In the genomic region with DNA sequence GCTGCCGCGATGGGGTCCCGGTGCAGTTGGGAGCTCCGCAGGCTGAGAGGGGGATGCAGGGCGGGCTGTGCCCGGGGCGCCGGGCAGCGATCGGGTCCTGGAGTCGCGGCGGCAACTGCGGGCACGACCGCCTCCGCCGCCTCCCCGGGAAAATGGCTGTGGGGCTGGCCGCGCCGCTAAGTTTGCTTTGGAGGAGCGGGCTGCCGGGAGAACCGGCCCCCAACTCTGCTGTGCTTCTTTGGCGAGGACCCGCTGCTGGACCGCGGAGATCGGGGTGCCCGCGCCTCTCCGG, we compare ENCODE assay signal across 8 mouse cellular contexts. TPM values are rescaled to one million over a fixed set of nuclear protein-coding genes. Genes with fewer than 3 reads are reported as not detected.
DNase-seq lines count a peak whose midpoint lies in the region; ATAC-seq and TF ChIP-seq lines count a peak whose summit lies in the region.

No protein-coding gene starts in this region.

- H3K36me3 ChIP-seq in heart, embryonic 16.5 days (ENCODE audit: control insufficient read depth, insufficient read depth), result peaks cover 17% of the 10 kb centered on the region
- H3K36me3 ChIP-seq in ES-E14 (ENCODE audit: control insufficient read depth, insufficient read depth, low read length, poor library complexity, severe bottlenecking), result peaks cover 12% of the 10 kb centered on the region
- peaks cover 30% of the 10 kb centered on the region for H3K36me3 ChIP-seq in forebrain, embryonic 14.5 days (ENCODE audit: control insufficient read depth, insufficient read depth, low read length)
- peaks cover 33% of the 10 kb centered on the region for H3K36me3 ChIP-seq in liver, postnatal 0 days (replicated peaks; ENCODE audit: insufficient read depth, low read length)

- peak overlapping the region; percentile 83 for H3K4me2 ChIP-seq in heart, embryonic 16.5 days (ENCODE audit: low read depth, low read length)
- peak overlapping the region; percentile 78 for H3K4me2 ChIP-seq in forebrain, embryonic 14.5 days (ENCODE audit: low read length)
- H3K4me2 ChIP-seq in liver, postnatal 0 days (ENCODE audit: low read depth, low read length), result peak overlapping the region; percentile 87

- H3K9me3 ChIP-seq in heart, embryonic 16.5 days (replicated peaks; ENCODE audit: control insufficient read depth, low read length), result no peaks in the 10 kb centered on the region
- no peaks in the 10 kb centered on the region for H3K9me3 ChIP-seq in ES-E14 (ENCODE audit: control insufficient read depth, insufficient read depth, low read depth, low read length)
- H3K9me3 ChIP-seq in forebrain, embryonic 14.5 days (replicated peaks; ENCODE audit: control insufficient read depth, low read length), result no peaks in the 10 kb centered on the region
- H3K9me3 ChIP-seq in liver, postnatal 0 days (ENCODE audit: low read length), result no peaks in the 10 kb centered on the region

- no peak for TF ChIP-seq EP300 in liver, postnatal 0 days (IDR thresholded peaks at IDR 0.05; ENCODE audit: low read depth)

- peak overlapping the region; percentile 95 for H3K27ac ChIP-seq in heart, embryonic 16.5 days (ENCODE audit: low read length)
- H3K27ac ChIP-seq in ES-E14 (ENCODE audit: insufficient read depth, low read depth, low read length, poor library complexity, severe bottlenecking), result peak overlapping the region; percentile 85
- peak overlapping the region; percentile 91 for H3K27ac ChIP-seq in forebrain, embryonic 14.5 days (ENCODE audit: low read depth, low read length)
- H3K27ac ChIP-seq in liver, postnatal 0 days (ENCODE audit: low read depth), result peak overlapping the region; percentile 97

- ATAC-seq in heart, embryonic 16.5 days (replicated peaks; ENCODE audit: extremely low read depth, insufficient read depth, low FRiP score), result no peak
- no peak for ATAC-seq in forebrain, embryonic 14.5 days
- no peak; the same call in 1 of the 2 replicates for ATAC-seq in liver, postnatal 0 days

- H3K27me3 ChIP-seq in heart, embryonic 16.5 days (ENCODE audit: control insufficient read depth, insufficient read depth, low read length), result no peaks in the 10 kb centered on the region
- H3K27me3 ChIP-seq in forebrain, embryonic 14.5 days (replicated peaks; ENCODE audit: control insufficient read depth, insufficient read depth, low read length), result no peaks in the 10 kb centered on the region
- H3K27me3 ChIP-seq in liver, postnatal 0 days (ENCODE audit: insufficient read depth, low read length), result no peaks in the 10 kb centered on the region

- in situ Hi-C loops in ES-E14 (cut with MboI; ENCODE audit: low sequenced_read_pairs in 2 of 2, unreplicated experiment in 2 of 2), result no loop called here

- DNase-seq in heart, adult 8-10 months (ENCODE audit: low spot score), result no peak
- no peak for DNase-seq in ES-E14 (ENCODE audit: low read depth, low spot score)
- no peak for DNase-seq in forebrain, embryonic 14.5 days (ENCODE audit: low spot score)
- no peak for DNase-seq in liver, postnatal 0 days
- DNase-seq in right cerebral cortex, adult 2 months (ENCODE audit: low spot score in 2 of 2), result no peak
- DNase-seq in adrenal gland, postnatal 36 days, result no peak
- DNase-seq in gastrocnemius, postnatal 10 days, result no peak

- peak overlapping the region; percentile 90 for H3K9ac ChIP-seq in heart, embryonic 16.5 days (ENCODE audit: low read length)
- H3K9ac ChIP-seq in ES-E14 (ENCODE audit: insufficient read depth, low read depth, low read length, poor library complexity, severe bottlenecking), result peak overlapping the region; percentile 92
- peak overlapping the region; percentile 82 for H3K9ac ChIP-seq in forebrain, embryonic 14.5 days (ENCODE audit: low read length)
- H3K9ac ChIP-seq in liver, postnatal 0 days (replicated peaks), result peak overlapping the region; percentile 99

- H3K4me1 ChIP-seq in heart, embryonic 16.5 days (ENCODE audit: control insufficient read depth, insufficient read depth, low read length), result peaks cover 27% of the 10 kb centered on the region
- 0 out of 4 replicates have a peak, but pooled peaks cover 1 to 3% of the 10 kb centered on the region in 2 experiments for H3K4me1 ChIP-seq in ES-E14 (ENCODE audit: control insufficient read depth in 2 of 2, insufficient read depth in 2 of 2, low read length in 2 of 2, poor library complexity in 1 of 2)
- peaks cover 19% of the 10 kb centered on the region for H3K4me1 ChIP-seq in forebrain, embryonic 14.5 days (ENCODE audit: control insufficient read depth, insufficient read depth, low read length)
- peaks cover 15% of the 10 kb centered on the region for H3K4me1 ChIP-seq in liver, postnatal 0 days (ENCODE audit: insufficient read depth)

- no peak for TF ChIP-seq CTCF in liver, postnatal 0 days (IDR thresholded peaks at IDR 0.05; ENCODE audit: low read depth)

- H3K4me3 ChIP-seq in heart, embryonic 16.5 days (ENCODE audit: low read length), result peak overlapping the region; percentile 72
- H3K4me3 ChIP-seq in ES-E14 (ENCODE audit: insufficient read depth in 1 of 2, low read depth in 1 of 2, low read length in 2 of 2, poor library complexity in 1 of 2, severe bottlenecking in 1 of 2), result peak overlapping the region; percentile 87 to 92
- peak overlapping the region; percentile 74 for H3K4me3 ChIP-seq in forebrain, embryonic 14.5 days (ENCODE audit: low read depth, low read length)
- peak overlapping the region; percentile 100 for H3K4me3 ChIP-seq in liver, postnatal 0 days (ENCODE audit: low read depth, low read length)

- WGBS in heart, embryonic 16.5 days, result under 1% methylated on average over 31 of the region's 33 CpGs
- 0% methylated on average over 22 of the region's 33 CpGs for WGBS in forebrain, embryonic 14.5 days
- WGBS in liver, postnatal 0 days (ENCODE audit: insufficient replicate concordance), result 0% methylated on average over 25 of the region's 33 CpGs

TF ChIP-seq in ES-E14, 5 proteins besides CTCF, POLR2A, EP300 and RAD21:
- TF ChIP-seq ZNF384 (IDR thresholded peaks at IDR 0.05; ENCODE audit: low read depth, low read length) (no peak), ZC3H11A (IDR thresholded peaks at IDR 0.05; ENCODE audit: borderline replicate concordance, low read depth, low read length) (no peak), MAFK (IDR thresholded peaks at IDR 0.05; ENCODE audit: insufficient read depth, low read depth, low read length) (no peak), CHD2 (IDR thresholded peaks at IDR 0.05; ENCODE audit: low read depth, low read length) (no peak), HCFC1 (IDR thresholded peaks at IDR 0.05; ENCODE audit: borderline replicate concordance, insufficient read depth, low read length) (no peak)

RNA-seq across cellular contexts. Expression of gene Arid4a, which starts 0.4 kb away (rescaled TPM):
- polyA plus RNA-seq in heart, embryonic 16.5 days (2015; fragmentation: Nextera tagmentation; extraction: Ambion mirVana), result 27.9 and 29.3 TPM in 2 replicates
- 10 to 100 TPM; 11.1 to 15.3 (median 13.1) TPM for total RNA-seq in heart, adult 8-10 months (2022)
- total RNA-seq in ES-E14 (2012; rRNA removed), result 10.4 and 10.9 TPM in 2 replicates
- 34.1 and 48.5 TPM in 2 replicates for polyA plus RNA-seq in forebrain, embryonic 14.5 days (2014; fragmentation: Nextera tagmentation; extraction: Ambion mirVana)
- polyA plus RNA-seq in liver, postnatal 0 days (2015; fragmentation: Nextera tagmentation; extraction: Ambion mirVana), result 19.3 and 20.6 TPM in 2 replicates
- total RNA-seq in adrenal gland, postnatal 36 days (2021), result 10 to 100 TPM; 21.2 to 22.3 TPM
- total RNA-seq in gastrocnemius, postnatal 10 days (2021), result 10 to 100 TPM; 11.0 to 12.3 TPM

RNA-seq across cellular contexts. Expression of gene Psma3, which starts 41.7 kb away (rescaled TPM):
- 433 and 454 TPM in 2 replicates for polyA plus RNA-seq in heart, embryonic 16.5 days (2015; fragmentation: Nextera tagmentation; extraction: Ambion mirVana)
- total RNA-seq in heart, adult 8-10 months (2022), result 100 to 1,000 TPM; 168 to 195 (median 176) TPM
- 209 and 306 TPM in 2 replicates for total RNA-seq in ES-E14 (2012; rRNA removed)
- 540 and 656 TPM in 2 replicates for polyA plus RNA-seq in forebrain, embryonic 14.5 days (2014; fragmentation: Nextera tagmentation; extraction: Ambion mirVana)
- polyA plus RNA-seq in liver, postnatal 0 days (2015; fragmentation: Nextera tagmentation; extraction: Ambion mirVana), result 288 and 297 TPM in 2 replicates
- total RNA-seq in adrenal gland, postnatal 36 days (2021), result 100 to 1,000 TPM; 366 to 395 TPM
- total RNA-seq in gastrocnemius, postnatal 10 days (2021), result 100 to 1,000 TPM; 464 to 488 TPM
